Mouse (Mus musculus) induced T-regulatory cell, adult 2 months (primary cell): ENCODE measurements around the gene Cux2.
"Not testable (repeated sequence)": the region's sequence is repeated elsewhere in the genome, so short reads cannot be mapped to it uniquely, and the experiment has no call there.

Experiments used
- DNase-seq: peaks from one replicate; pipeline ENCODE4 v3.0.0-alpha.2; 2012; ENCODE audit warnings: low read depth

Gene Cux2

DNA sequence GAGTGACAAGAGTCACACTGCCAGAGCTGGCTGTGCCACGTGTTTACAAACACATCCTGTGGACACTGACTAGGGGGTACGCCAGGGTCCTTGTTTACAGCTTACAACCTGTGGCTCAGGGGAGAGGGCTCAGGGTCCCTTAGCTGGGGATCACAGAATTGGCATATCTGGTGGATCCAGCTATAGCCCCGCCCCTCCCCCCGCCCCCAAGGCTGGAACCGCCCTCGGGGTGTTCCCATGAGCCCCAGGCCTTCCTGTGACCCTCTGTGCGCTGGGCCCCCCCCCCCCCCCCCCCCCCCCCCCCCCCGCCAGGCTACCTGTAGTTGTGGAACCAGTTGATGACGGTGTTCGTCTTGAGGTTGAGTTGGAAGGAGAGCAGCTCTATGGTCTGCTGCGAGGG lies 185.6 kb downstream of the Cux2 start:
- no peak for DNase-seq

DNA sequence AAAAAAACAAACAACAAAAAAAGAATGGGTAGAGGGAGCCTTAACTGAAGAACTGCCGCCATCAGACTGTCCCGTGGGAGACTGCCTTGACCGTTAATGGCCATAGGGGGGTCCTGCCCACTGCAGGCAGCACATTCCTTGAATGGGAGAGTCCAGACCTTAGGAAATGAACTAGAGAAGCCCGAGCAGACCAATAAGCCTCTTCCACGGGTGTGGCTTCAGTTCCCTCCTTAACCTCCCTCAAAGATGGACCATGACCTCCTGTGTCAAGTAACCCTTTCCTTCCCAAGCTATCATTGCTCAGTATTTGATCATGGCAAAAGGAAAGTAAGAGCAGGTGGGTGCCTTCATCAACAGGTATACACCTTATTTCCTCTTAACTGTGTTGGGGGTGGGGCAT lies 187.9 kb downstream of the Cux2 start:
- DNase-seq = no peak

DNA sequence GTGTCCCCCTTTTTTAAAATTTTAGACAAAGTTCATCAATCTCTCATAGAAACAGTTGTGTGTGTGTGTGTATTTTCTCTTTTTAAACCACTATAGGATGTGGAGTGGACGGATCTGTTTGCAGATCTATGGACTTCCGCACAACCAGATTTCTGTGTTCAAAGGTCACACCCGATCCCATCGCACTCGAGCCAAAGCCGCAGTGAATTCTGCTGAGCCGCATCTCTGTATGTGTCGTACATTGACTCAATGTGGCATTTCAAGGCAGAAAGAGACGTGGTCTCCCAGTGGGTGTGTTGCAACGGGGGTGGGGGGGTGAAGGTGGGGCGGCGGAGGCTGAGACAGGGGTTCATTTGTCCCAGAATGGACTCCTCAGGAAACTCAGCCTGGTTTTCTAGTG lies 191.5 kb downstream of the Cux2 start:
- DNase-seq = no peak

DNA sequence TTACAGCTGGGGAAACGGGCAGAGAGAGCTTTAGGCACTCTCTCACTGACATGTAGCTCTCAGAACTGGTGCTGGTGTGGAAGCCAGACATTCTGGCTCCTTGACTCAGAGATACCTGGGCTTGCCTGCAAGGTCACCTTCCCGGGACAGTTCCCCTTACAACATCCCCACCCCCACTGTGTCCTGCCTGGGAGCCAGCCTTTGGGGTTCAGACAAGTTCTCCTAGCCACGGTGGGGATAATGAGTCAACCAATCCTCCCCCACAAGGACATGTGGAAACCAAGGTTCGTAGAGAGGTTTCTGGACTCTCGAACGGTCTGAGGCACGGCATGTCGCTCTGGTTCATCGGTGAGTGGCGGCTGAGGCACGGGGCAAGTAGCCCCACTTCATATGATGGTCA lies 193.2 kb downstream of the Cux2 start:
- no peak for DNase-seq

DNA sequence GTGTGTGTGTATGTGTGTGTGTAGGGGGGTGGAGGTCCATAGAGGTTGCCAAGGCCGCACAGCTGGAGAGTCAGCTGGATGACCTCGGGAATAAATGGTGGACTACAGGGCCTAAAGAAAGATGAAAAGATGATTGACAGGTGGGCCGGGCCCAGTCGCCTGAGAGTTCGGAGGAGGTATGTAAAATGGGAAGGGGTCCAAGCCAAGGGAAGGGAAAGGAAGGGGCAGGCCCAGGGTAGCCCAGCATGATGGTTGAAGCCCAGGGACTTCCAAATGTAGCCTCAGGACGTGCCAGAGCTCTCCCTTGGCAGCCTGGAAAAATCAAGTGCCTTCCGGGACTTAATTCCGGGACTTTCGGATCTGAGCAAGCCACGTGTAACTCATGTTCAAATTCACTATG lies 195.1 kb downstream of the Cux2 start:
- DNase-seq = no peak

DNA sequence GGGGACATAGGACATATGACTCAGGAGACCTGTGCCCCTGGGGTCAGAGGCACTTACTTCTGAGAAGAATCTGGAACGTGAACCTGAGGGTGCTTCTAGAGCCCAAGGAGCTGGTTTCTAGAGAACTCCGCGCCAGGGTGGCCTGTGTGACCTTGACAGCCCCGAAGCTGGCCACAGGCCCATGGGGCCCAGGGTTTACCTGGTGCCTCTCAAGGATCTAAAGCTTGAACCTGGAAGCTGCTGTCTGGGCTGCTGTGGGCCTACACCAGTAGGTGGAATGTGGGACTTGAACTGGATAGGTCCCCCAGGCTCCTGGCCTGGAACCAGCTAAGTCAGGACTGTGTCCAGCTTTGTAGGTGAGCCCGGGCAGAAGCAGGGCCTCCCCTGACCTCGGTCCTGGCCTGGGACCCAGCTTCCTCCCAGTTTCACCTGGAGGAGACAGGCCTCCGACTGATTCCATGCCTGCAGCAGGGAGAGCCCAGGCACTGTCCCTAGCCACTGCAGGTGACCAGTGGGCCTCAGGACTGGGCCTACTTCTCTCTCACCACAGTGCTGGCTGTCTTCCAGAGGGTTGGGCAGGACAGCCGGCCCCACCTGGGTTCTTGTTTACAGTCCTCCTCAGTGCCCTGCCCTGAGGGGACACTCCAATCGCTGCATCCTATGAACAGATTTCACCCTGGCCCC lies 196.4 kb downstream of the Cux2 start:
- DNase-seq = no peak

DNA sequence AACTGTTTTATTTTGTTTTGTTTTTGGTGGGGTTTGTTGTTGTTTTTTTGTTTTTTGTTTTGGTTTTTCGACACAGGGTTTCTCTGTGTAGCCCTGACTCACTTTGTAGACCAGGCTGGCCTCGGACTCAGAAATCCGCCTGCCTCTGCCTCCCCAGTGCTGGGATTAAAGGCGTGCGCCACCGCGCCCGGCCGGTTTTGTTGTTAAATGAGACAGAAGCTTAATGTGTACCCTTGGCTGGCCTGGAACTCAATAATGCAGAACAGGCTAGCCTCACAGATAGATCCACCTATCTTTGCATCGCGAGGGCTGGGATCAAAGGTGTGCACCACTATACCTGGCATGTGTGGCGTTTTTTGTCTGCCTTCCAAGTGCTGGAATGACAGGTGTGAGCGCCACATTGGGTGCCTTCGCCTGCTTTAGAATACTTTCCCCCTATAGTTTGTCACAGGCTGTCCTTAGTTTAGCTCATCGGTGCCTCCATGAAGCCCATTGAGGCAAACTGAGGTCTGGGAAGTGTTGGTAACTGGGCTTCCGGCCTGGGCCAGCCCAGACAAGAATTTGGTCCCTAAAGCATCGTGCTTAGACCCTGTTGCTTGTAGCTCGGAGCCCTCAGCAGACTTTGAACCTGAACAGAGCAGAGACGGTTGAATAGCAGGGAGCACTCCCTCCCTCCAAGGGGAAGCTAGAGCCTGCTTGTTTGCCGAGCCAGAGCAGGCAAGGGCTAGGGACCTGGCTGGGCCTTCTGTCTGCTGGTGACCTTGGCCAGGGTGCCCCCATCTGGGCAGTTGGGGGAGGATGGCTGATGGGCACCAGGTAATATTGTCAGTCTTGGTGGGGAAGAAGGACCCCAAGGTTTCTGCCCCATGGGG lies 200.2 kb downstream of the Cux2 start:
- no peak for DNase-seq

DNA sequence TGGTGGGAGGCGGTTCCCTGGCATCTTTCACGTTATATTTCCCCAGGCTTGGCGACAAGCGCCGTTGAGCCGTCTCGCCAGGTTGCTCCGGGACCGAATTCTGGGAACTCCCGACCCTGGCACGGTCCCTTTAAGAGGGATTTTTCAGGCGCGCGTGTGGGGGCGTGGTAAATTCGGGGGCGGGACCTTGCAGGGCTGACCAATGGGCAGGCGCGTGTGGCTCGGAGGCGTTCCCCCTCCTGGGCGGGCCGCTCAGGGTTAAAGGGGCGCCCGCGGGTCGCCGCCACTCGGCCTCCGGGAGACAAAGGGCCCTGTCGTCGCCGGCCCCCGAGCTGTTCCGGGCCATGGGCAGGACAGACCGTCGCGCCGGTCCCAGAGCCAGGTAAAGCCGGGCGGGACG lies 201.2 kb downstream of the Cux2 start, which contains the start of gene Pheta1:
Gene Pheta1, plus strand, starts transcription at position 242 of the 400 bp plus-strand sequence.
- DNase-seq = peak; percentile 93

DNA sequence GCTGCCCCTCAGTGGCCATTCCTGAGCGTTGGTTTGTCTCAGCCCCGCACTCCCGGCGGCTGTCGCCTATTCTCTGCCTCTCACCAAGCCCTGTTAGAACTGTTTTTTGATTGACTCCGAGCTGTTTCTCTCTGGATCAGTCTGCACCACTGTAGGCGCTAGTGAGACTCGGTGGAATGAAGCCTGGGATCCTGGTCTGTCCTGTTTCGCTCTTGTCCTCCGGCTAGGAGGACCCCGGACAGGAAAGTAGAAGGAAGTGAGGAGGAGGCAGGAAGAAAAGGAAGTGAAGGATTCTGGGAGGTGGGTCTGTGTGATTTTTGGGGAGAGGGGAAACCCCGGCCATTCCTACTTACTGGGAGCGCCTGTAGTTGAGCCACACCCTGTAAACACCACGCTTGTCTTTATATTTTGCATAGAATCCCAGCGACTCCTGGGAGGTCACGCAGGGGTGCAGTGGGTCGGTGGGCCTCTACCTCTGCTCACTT lies 201.8 kb downstream of the Cux2 start:
- DNase-seq = peak; percentile 74

DNA sequence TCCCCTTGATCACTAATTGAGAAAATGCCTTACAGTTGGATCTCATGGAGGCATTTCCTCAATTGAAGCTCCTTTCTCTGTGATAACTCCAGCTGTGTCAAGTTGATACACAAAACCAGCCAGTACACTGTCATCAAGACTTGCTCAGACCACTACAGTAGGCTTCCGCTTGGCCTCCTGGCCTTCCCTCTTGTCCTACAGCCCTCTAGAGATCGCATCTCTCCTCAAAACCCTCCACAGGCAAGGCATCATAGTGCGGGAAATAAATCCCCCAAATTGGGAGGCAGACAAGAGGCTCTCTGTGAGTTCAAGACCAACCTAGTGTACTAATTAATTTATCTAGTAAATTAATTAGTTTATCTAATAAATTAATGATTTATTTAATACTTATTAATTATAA lies 202.6 kb downstream of the Cux2 start:
- not testable (repeated sequence) for DNase-seq

DNA sequence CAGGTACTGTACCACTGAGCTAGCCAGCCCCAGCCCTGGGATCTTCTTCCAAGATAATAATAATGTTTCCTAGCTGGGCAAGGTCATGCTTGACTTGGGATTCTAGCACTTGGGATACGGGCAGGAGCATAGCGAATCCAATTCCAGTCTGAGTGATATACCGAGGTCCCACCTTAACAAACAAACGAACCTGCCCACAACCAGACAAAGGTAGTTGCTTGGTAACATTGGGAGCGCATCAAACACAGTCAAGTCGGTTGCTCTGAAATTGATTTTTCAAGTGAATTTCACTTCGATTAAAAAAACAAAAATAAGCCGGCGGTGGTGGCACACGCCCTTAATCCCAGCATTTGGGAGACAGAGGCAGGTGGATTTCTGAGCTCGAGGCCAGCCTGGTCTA lies 203.6 kb downstream of the Cux2 start:
- DNase-seq = no peak

DNA sequence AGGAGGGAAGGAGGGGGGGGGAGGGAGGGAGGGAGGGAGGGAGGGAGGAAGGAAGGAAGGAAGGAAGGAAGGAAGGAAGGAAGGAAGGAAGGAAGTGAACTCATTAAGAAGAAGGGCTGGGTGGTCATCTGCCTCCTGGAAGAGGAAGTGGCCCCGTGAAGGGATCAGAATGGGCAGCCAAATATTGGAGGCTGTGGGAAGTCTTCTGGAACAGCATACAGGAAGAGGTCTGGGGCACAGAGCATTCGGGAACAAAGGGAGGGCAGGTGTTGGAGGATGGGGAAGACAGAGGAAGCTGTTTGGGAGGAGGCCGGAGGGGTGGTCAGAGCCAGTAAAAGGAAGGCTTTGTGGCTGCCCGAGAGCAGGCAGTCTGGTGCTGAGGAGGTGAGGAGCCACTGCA lies 204.5 kb downstream of the Cux2 start:
- DNase-seq = no peak

DNA sequence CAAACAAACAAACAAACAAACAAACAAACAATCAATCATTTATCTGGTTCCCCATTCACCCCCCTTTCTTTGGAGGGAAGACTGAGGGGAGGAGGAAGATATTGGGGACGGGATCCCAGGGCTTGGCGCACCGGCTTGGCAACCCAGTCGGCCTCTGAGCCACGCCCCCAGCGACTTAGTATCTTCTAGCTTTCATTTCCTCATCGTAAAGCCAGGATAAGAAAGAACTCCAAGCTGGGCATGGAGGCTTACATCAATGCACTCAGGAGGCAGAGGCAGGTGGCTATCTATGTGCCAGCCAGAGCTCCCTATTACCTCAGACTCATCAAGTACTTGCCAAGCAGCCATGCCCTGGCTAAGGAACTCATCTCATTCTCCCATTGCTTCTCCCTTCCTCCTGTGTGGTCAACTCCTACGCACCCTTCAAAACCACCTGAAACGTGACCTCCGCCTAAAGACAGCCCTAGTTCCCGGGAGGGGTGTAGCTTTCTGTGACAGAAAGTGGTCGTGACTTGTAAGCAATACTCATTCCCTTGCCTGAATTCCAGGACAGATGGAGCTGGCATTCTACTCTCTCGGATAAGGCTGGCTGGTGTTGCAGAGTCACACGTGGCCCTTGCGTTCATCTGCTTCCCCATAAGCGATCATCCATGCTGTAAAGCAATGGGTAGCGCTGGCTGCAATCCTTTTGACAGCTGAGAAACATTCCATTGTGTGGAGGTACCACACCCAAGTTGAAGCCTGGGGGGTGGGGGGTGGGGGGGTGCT lies 206.6 kb downstream of the Cux2 start:
- DNase-seq = no peak

DNA sequence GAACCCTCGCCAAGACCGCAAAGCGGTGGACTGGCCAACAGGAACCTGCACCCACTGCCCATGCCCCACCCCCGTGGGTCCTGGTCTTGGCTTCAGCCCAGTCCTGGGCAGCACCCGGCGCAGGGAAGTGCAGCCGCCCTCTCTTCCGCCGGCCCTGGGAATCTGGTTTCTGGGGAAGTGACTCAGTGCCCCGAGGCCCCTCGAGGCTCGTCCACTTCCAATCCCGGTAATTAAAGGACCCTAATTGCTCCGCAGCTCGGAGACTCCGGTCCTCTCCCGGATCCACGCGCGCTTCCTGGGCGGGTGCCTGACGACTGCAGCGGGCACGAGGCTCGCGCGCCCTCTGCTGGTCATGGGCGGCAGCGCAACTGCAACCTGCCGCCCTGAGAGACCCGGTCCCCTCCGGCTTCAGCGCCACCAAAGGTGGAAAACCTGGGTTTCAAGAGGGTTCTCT lies 207.2 kb downstream of the Cux2 start:
- DNase-seq = peak; percentile 89

DNA sequence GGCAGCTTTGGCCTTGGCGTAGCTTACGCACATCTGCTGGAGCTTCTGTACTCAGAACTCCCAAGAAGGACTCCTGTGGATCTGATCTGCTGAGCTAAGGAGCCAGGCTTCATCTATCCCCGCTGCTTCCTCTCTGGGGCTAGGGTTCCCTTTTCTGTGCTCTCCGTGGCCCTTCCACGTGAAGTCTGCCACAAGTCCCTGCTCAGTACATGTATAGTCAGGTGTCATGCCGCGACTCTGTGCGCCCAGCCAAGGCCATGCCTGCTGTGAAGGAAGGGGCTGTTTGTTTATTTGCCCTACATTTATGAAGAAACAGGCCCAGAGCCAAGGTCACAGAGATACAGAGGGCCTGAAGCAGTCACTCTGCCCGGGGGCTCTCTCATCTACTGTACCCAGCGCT lies 207.9 kb downstream of the Cux2 start:
- no peak for DNase-seq

DNA sequence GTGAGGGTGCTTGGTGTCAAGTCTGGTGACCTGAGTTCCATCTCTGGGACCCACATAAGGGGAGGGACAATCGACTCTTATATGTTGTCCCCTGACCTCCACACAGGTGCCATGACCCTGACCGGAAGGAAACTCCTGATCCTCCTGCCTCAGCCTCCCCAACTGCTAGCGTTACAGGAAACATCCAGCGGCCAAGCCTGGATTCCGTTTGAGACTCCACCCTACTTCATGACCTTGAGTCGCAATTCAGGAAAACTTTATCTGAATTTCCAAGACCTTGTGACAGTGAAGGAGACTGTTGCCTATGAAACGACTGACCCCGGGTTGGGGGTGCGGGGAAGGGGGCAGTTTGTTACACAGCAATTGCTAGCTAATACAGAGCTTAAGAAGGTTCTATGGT lies 208.4 kb downstream of the Cux2 start:
- DNase-seq = no peak

DNA sequence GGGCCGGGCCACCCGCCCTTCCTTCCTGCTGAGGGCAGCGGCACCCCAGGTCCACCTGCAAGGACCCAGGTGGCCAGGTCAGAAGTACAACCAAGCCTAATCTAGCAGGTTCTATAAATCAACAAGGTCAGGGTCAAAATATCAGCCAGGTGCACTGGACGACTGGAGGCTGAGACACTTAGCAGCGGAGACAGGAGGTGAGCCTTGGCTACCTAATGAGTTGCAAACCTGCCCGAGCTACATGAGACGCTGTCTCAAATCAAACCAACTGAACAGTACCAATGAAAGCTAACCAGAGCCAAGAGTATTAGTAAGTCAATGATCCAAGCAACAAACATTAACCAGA lies 210.8 kb downstream of the Cux2 start:
- peak; percentile 52 for DNase-seq

DNA sequence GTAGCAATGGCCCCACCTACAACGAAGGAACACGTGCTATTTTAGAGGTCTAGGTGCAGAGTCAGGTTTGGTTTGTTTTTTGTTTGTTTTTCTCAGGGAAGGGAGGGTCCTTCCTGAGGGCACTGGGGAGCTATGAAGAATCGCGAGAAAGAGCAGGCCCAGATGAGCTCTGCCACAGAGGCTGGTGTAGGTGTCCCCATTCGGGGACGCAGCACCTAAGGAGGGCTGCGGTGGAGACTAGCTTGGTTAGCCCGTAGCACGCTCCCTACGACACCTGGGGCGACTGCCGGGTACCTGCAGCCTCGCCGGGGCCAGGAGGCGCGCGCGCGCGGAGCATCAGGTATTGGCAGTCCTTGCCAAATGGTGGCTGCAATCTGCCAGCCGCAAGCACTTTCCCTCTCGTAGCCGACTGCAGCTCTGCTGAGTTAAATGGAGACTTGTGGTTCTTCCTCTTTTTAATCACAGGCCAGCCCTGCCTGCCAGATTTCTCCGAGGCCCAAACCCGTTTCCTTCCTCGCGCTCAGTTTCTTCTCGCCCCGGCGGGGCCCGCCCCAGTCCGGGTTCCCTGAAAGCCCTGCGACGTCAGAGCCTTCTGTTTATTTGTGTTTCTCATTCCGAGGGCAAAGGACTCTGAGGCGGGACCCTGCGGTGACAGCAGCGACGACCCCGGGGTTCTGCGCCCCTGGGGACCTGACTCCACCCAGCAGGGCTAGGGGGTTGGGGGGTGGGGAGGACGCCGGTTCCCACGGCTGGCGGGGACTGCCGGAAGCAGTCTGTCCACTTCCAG lies 211.4 kb downstream of the Cux2 start:
- peak; percentile 87 for DNase-seq

DNA sequence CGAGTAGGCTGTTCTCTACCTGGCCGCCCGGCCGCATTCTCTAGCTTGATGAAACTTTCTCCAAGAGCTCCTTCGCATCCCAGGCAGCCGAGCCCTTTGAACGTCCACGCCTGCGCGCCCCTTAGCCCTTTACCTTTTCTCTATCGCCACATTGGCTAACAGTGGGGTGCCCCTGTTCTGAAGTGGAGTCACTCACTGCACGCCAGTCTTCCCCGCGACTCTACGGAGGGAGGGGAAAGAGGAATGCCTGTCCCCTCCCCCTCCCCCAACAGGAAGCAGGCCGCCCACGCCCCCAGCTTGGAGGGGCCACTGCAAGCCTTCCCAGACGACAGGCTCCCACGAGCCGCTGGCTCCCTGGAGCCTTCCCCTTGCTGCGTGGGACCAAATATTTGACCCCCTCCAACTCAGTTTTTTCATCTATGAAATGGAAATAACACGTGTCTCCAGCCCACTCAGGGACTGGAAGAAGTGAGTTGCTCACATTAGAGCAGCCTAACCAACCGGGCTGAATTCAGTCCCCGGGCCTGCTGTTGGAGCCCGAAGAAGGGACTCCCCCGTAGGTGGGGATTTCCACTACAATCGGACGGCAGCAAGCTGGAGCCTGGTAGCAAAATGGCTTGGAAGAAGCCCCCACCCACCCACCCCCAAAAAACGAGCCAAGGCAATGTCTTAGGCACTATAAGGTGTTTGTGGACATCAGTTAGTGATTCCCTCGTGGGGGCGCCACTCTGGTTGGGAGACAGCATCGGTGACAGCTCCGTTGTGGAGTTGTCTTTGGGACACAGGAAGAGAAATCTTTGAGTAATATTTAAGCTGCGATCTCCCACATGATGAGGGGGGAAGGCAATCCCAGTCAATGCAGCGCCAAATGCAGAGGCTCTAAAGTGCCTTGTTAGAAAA lies 212.2 kb downstream of the Cux2 start, which contains the start of gene Sh2b3:
Gene Sh2b3, minus strand, starts transcription at position 206 of the 900 bp plus-strand sequence.
- peak; percentile 82 for DNase-seq

DNA sequence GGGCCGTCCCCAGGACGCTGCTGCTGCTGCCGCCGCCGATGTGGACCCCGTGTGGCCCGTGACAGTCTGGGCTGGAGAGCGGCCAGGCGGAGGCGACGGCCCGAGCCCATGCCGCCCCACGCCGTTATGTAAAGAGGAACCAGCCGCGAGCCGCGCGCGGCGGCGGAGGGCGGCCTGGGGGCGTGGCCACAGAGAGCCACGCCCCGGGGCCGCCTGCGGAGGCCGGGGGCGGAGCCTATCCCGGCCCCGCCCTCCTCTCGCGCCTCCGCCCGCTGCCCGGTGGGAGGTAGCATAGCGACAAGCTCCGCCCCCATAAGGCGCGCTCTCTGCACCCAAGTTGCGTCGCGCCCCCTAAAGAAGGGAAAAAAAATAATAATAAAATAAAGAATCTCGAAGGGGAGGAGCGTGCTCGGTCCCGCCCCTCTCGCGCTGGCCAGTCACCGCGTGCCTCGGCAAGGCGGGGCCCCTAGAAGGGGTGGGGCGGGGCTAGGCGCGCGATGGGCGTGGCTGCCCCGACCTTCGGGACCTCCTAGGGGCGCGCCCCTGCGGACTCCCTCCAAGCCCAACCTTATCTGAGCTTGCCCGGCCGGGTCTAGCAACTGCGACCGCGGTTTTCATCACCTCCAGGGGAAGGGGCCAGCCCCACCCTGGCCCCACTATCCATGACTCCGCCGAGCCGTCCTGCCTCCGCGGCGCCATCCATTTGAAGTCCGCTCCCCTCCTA lies 213.0 kb downstream of the Cux2 start:
- DNase-seq = peak; percentile 95
